Mouse (Mus musculus) stomach, postnatal 0 days (tissue): Measurements from ENCODE around the gene Cfap57.

Experiments used
- CTCF ChIP-seq: IDR thresholded peaks from 2 replicates; pipeline ENCODE4 v1.5.1; 2016; ENCODE audit warnings: antibody characterized with exemption, low read depth, mild to moderate bottlenecking, moderate library complexity
- EP300 ChIP-seq: optimal IDR thresholded peaks from 2 replicates; pipeline ENCODE3; 2016; ENCODE audit warnings: antibody characterized with exemption

DNA sequence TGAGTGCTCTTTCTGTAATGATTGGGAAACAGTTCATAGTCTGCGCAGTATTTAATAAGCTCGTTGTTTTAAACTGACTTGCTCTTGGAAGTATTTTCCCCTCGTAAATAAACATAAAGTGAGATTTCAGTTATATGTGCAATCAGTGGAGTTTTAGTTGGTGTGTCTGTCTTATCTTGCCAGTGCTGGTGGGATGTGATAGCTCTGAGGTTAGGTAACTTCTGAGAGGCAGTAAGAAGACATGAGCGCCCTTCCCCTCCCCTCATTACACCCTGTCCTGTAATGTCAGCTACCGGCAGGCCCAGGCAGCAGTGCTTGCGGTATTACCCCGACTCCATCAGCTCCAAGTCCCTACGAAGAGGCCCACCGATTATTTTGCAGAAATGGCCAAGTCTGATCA lies 1.2 kb upstream of the Cfap57 start:
- TF ChIP-seq EP300 (no peak), CTCF (no peak)
